Mouse (Mus musculus) lung, embryonic 15.5 days (tissue): Measurements from ENCODE around the gene Fmnl1. TPM values are rescaled to one million over a fixed set of nuclear protein-coding genes. Genes with fewer than 3 reads are reported as not detected.

Source experiments
- ATAC-seq: fragments of 200-750 bp; cut with Nextera tagmentation; 2 replicates; pipeline ENCODE4 v1.8.0; 2017; ENCODE audit warnings: moderate number of reproducible peaks, borderline replicate concordance; ENCODE audit not compliant: low FRiP score, low TSS enrichment; ENCODE audit errors: extremely low read depth
- H3K27ac ChIP-seq: fragments of 300-500 bp; sonication (generic); 2 replicates; pipeline ENCODE4 v1.5.1; 2015; ENCODE audit warnings: moderate library complexity, mild to moderate bottlenecking, inconsistent platforms
- H3K27me3 ChIP-seq: fragments of 300-500 bp; sonication (generic); 2 replicates; pipeline ENCODE4 v1.6.1; 2015; ENCODE audit warnings: inconsistent platforms
- H3K36me3 ChIP-seq: fragments of 300-500 bp; sonication (generic); 2 replicates; pipeline ENCODE4 v1.6.1; 2015; ENCODE audit warnings: inconsistent platforms
- H3K4me1 ChIP-seq: fragments of 300-500 bp; sonication (generic); 2 replicates; pipeline ENCODE4 v1.6.1; 2015; ENCODE audit warnings: inconsistent platforms
- H3K4me2 ChIP-seq: fragments of 300-500 bp; sonication (generic); 2 replicates; pipeline ENCODE4 v1.6.1; 2015; ENCODE audit warnings: inconsistent platforms, mild to moderate bottlenecking, moderate library complexity
- H3K4me3 ChIP-seq: fragments of 300-500 bp; sonication (generic); 2 replicates; pipeline ENCODE4 v1.5.1; 2015; ENCODE audit warnings: mild to moderate bottlenecking, inconsistent platforms
- H3K9ac ChIP-seq: fragments of 300-500 bp; sonication (generic); 2 replicates; pipeline ENCODE4 v1.6.1; 2015; ENCODE audit warnings: inconsistent platforms
- H3K9me3 ChIP-seq: fragments of 300-500 bp; sonication (generic); 2 replicates; pipeline ENCODE4 v1.6.1; 2016; ENCODE audit warnings: inconsistent platforms
- WGBS: fragments of 180-500 bp; shearing (Covaris S2); methylation state at CpG from one replicate; pipeline ENCODE4 v1.1.7; 2015; 5-methylcytosine and 5-hydroxymethylcytosine counted together
- polyA plus RNA-seq: library from polyadenylated mRNA; unstranded; fragments of >200 nt; fragmentation: Nextera tagmentation; extraction: Ambion mirVana; gene quantifications from 2 replicates; pipeline ENCODE4 v1.2.1, GENCODE M21; 2015

Fmnl1 gene
- polyA plus RNA-seq, 1 experiment from 2014 or later: 3.7 TPM

- 70% methylated on average over 1 of the region's 1 CpGs for WGBS
Observed at GRCm38 (mm10) chr11:103234447-103234846, 63.5 kb downstream of the Fmnl1 start.

GRCm38 (mm10) chr11:103235702-103236101 lies 64.8 kb downstream of the Fmnl1 start:
- peaks cover 18% of the 10 kb centered on the region for H3K36me3 ChIP-seq
- H3K4me3 ChIP-seq: no peak overlapping the region
- H3K27ac ChIP-seq: no peak overlapping the region
- H3K4me2 ChIP-seq: no peak overlapping the region
- ATAC-seq: no peak
- WGBS: 42% methylated on average over 11 of the region's 11 CpGs
- H3K4me1 ChIP-seq: peaks cover 15% of the 10 kb centered on the region; the same call in 1 of the 2 replicates
- H3K27me3 ChIP-seq: no peaks in the 10 kb centered on the region
- no peak overlapping the region for H3K9ac ChIP-seq
- H3K9me3 ChIP-seq: no peaks in the 10 kb centered on the region

More at GRCm38 (mm10) chr11:103234447-103234846, 63.5 kb downstream of the Fmnl1 start:
- H3K9ac ChIP-seq: no peak overlapping the region
- ATAC-seq: no peak
- H3K4me1 ChIP-seq: 0 out of 2 replicates have a peak, but pooled peaks cover 9% of the 10 kb centered on the region
- no peaks in the 10 kb centered on the region for H3K9me3 ChIP-seq
- H3K4me2 ChIP-seq: no peak overlapping the region
- no peak overlapping the region for H3K4me3 ChIP-seq
- no peak overlapping the region for H3K27ac ChIP-seq
- peaks cover 25% of the 10 kb centered on the region for H3K36me3 ChIP-seq
- H3K27me3 ChIP-seq: no peaks in the 10 kb centered on the region

- Histone ChIP-seq H3K27ac (no peak overlapping the region), H3K9ac (no peak overlapping the region), H3K27me3 (no peaks in the 10 kb centered on the region), H3K4me3 (no peak overlapping the region), H3K36me3 (peaks cover 18% of the 10 kb centered on the region), H3K4me2 (no peak overlapping the region), H3K4me1 (peaks cover 21% of the 10 kb centered on the region; the same call in 1 of the 2 replicates), H3K9me3 (no peaks in the 10 kb centered on the region)
- WGBS: 68% methylated on average over 6 of the region's 6 CpGs
- ATAC-seq: no peak
Observed at GRCm38 (mm10) chr11:103236431-103236830, 65.5 kb downstream of the Fmnl1 start.

GRCm38 (mm10) chr11:103236903-103237302 lies 66.0 kb downstream of the Fmnl1 start:
- Histone ChIP-seq H3K9ac (no peak overlapping the region), H3K27me3 (no peaks in the 10 kb centered on the region), H3K4me3 (no peak overlapping the region), H3K27ac (no peak overlapping the region), H3K9me3 (no peaks in the 10 kb centered on the region), H3K36me3 (peaks cover 18% of the 10 kb centered on the region), H3K4me2 (no peak overlapping the region), H3K4me1 (peaks cover 21% of the 10 kb centered on the region; the same call in 1 of the 2 replicates)
- 76% methylated on average over 10 of the region's 10 CpGs for WGBS
- no peak for ATAC-seq

GRCm38 (mm10) chr11:103237757-103238156 lies 66.8 kb downstream of the Fmnl1 start:
- H3K27ac ChIP-seq: no peak overlapping the region
- WGBS: 80% methylated on average over 9 of the region's 9 CpGs
- H3K9ac ChIP-seq: no peak overlapping the region
- peaks cover 21% of the 10 kb centered on the region; the same call in 1 of the 2 replicates for H3K4me1 ChIP-seq
- H3K27me3 ChIP-seq: no peaks in the 10 kb centered on the region
- H3K9me3 ChIP-seq: no peaks in the 10 kb centered on the region
- H3K4me3 ChIP-seq: no peak overlapping the region
- H3K4me2 ChIP-seq: no peak overlapping the region
- ATAC-seq: no peak
- H3K36me3 ChIP-seq: peaks cover 18% of the 10 kb centered on the region

GRCm38 (mm10) chr11:103240740-103241139 lies 69.8 kb downstream of the Fmnl1 start:
- ATAC-seq: no peak
- Histone ChIP-seq H3K27me3 (no peaks in the 10 kb centered on the region), H3K36me3 (peaks cover 18% of the 10 kb centered on the region), H3K4me3 (no peak overlapping the region), H3K27ac (peak overlapping the region; percentile 39), H3K9me3 (no peaks in the 10 kb centered on the region), H3K4me1 (peaks cover 37% of the 10 kb centered on the region), H3K4me2 (no peak overlapping the region), H3K9ac (no peak overlapping the region)
- WGBS: 31% methylated on average over 7 of the region's 7 CpGs

- peak overlapping the region; percentile 56 for H3K27ac ChIP-seq
- H3K27me3 ChIP-seq: no peaks in the 10 kb centered on the region
- no peaks in the 10 kb centered on the region for H3K9me3 ChIP-seq
- no peak overlapping the region for H3K4me3 ChIP-seq
- no peaks in the 10 kb centered on the region for H3K36me3 ChIP-seq
- H3K4me2 ChIP-seq: no peak overlapping the region
- H3K4me1 ChIP-seq: peaks cover 68% of the 10 kb centered on the region
- no peak overlapping the region for H3K9ac ChIP-seq
- WGBS: 54% methylated on average over 4 of the region's 4 CpGs
- peak; percentile 25 for ATAC-seq
Observed at GRCm38 (mm10) chr11:103244856-103245255, 73.9 kb downstream of the Fmnl1 start.

- Histone ChIP-seq H3K9me3 (no peaks in the 10 kb centered on the region), H3K4me2 (0 out of 2 replicates have a peak overlapping the region, but pooled peaks have one; percentile 0), H3K27me3 (no peaks in the 10 kb centered on the region), H3K9ac (no peak overlapping the region), H3K36me3 (no peaks in the 10 kb centered on the region), H3K27ac (peak overlapping the region; percentile 82), H3K4me1 (peaks cover 57% of the 10 kb centered on the region), H3K4me3 (no peak overlapping the region)
- 51% methylated on average over 10 of the region's 10 CpGs for WGBS
- ATAC-seq: peak; percentile 32; the same call in 1 of the 2 replicates
Observed at GRCm38 (mm10) chr11:103246081-103246730, 75.3 kb downstream of the Fmnl1 start.

- H3K4me2 ChIP-seq: no peak overlapping the region
- H3K27ac ChIP-seq: peak overlapping the region; percentile 82
- no peaks in the 10 kb centered on the region for H3K27me3 ChIP-seq
- no peaks in the 10 kb centered on the region for H3K9me3 ChIP-seq
- H3K9ac ChIP-seq: no peak overlapping the region
- H3K4me3 ChIP-seq: no peak overlapping the region
- whole genome bisulfite sequencing: 35% methylated on average over 4 of the region's 4 CpGs
- H3K4me1 ChIP-seq: peaks cover 56% of the 10 kb centered on the region
- H3K36me3 ChIP-seq: no peaks in the 10 kb centered on the region
- ATAC-seq: no peak
Observed at GRCm38 (mm10) chr11:103246731-103247290, 75.9 kb downstream of the Fmnl1 start.

GRCm38 (mm10) chr11:103247504-103248177 lies 76.7 kb downstream of the Fmnl1 start:
- no peak overlapping the region for H3K4me2 ChIP-seq
- WGBS: 33% methylated on average over 11 of the region's 11 CpGs
- ATAC-seq: peak; percentile 77

More at GRCm38 (mm10) chr11:103247504-103248177, 76.7 kb downstream of the Fmnl1 start:
- peaks cover 63% of the 10 kb centered on the region for H3K4me1 ChIP-seq
- H3K4me3 ChIP-seq: no peak overlapping the region
- no peaks in the 10 kb centered on the region for H3K27me3 ChIP-seq
- H3K36me3 ChIP-seq: no peaks in the 10 kb centered on the region
- peak overlapping the region; percentile 85 for H3K27ac ChIP-seq
- H3K9me3 ChIP-seq: no peaks in the 10 kb centered on the region
- no peak overlapping the region for H3K9ac ChIP-seq
